Mouse (Mus musculus) forebrain, postnatal 0 days (tissue): Measurements from ENCODE around the gene Nr1h4. TPM values are rescaled to one million over a fixed set of nuclear protein-coding genes. Genes with fewer than 3 reads are reported as not detected.

Experiments used
- ATAC-seq: fragments of 200-750 bp; cut with Nextera tagmentation; 2 replicates; pipeline ENCODE4 v1.8.0; 2017; ENCODE audit warnings: mild to moderate bottlenecking, moderate library complexity
- DNase-seq: peaks from one replicate; pipeline ENCODE4 v3.0.0-alpha.2; 2015
- H3K27ac ChIP-seq: fragments of 300-500 bp; sonication (generic); 2 replicates; pipeline ENCODE4 v1.5.1; 2014; ENCODE audit warnings: low read depth, mild to moderate bottlenecking, antibody characterized with exemption, low read length, moderate library complexity, mixed read lengths
- H3K27me3 ChIP-seq: fragments of 300-500 bp; sonication (generic); 2 replicates; pipeline ENCODE4 v1.6.1; 2014; ENCODE audit warnings: mild to moderate bottlenecking, low read length, mixed read lengths; ENCODE audit not compliant: insufficient read depth
- H3K36me3 ChIP-seq: fragments of 300-500 bp; sonication (generic); 2 replicates; pipeline ENCODE4 v1.6.1; 2014; ENCODE audit warnings: mild to moderate bottlenecking, moderate library complexity; ENCODE audit not compliant: insufficient read depth
- H3K4me1 ChIP-seq: fragments of 300-500 bp; sonication (generic); 2 replicates; pipeline ENCODE4 v1.6.1; 2014; ENCODE audit warnings: antibody characterized with exemption; ENCODE audit not compliant: insufficient read depth
- H3K4me2 ChIP-seq: fragments of 300-500 bp; sonication (generic); 2 replicates; pipeline ENCODE4 v1.6.1; 2014; ENCODE audit warnings: low read depth, mild to moderate bottlenecking, moderate library complexity
- H3K4me3 ChIP-seq: fragments of 300-500 bp; sonication (generic); 2 replicates; pipeline ENCODE4 v1.5.1; 2014; ENCODE audit warnings: low read depth, low read length, mixed read lengths
- H3K9ac ChIP-seq: fragments of 300-500 bp; sonication (generic); 2 replicates; pipeline ENCODE4 v1.6.1; 2014; ENCODE audit warnings: mild to moderate bottlenecking
- H3K9me3 ChIP-seq: fragments of 300-500 bp; sonication (generic); 2 replicates; pipeline ENCODE4 v1.6.1; 2016; ENCODE audit warnings: low read length
- CTCF ChIP-seq: sonication (generic); IDR thresholded peaks from 2 replicates; pipeline ENCODE4 v1.5.1; 2016; ENCODE audit warnings: antibody characterized with exemption, control low read depth, low read depth
- WGBS: fragments of 180-500 bp; shearing (Covaris S2); extraction: QIAGEN DNeasy Blood & Tissue Kit; methylation state at CpG from one replicate; pipeline ENCODE4 v1.1.7; 2014; 5-methylcytosine and 5-hydroxymethylcytosine counted together
- polyA plus RNA-seq: library from polyadenylated mRNA; unstranded; fragments of >200 nt; fragmentation: Nextera tagmentation; extraction: Ambion mirVana; gene quantifications from 2 replicates; pipeline ENCODE4 v1.2.1, GENCODE M21; 2015
- total RNA-seq: library from RNA; depleted of rRNA; stranded (reverse); fragments of >200 nt; gene quantifications from 2 replicates; pipeline ENCODE4 v1.2.3, GENCODE M21; 2014

Gene Nr1h4
- total and polyA plus RNA-seq, 2 experiments from 2014 or later: not detected

DNA sequence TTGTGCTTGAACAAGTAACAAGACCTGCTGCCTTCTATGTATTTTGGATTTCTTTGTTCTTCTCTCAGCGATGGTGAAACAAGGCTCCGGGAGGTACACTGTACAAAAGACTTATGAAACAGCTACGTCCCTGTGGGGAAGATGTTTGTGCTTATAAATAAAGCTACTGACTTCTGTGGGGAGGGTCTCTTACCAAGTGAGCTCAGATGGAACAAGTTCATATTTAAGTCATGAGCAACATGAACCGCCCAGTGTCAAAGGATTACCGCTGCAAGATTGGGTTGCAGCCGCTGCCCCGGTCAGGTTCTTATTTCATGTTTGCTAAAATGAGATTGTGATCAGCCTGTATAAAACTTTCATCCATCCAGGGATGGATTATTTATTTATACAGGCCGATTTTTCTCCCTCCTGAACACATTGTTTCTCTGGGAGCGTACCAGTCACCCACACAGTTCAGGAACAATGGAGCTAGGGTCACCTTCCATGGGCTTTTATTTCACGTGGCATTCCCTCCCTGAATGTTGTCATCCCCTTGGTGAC is 51.2 kb downstream of the Nr1h4 start:
- H3K4me1 ChIP-seq: no peaks in the 10 kb centered on the region
- WGBS: 18% methylated on average over 10 of the region's 10 CpGs
- H3K4me3 ChIP-seq: no peak overlapping the region
- no peak overlapping the region for H3K4me2 ChIP-seq
- H3K9me3 ChIP-seq: no peaks in the 10 kb centered on the region
- H3K9ac ChIP-seq: no peak overlapping the region
- ATAC-seq (no peak), DNase-seq (peak; percentile 17)
- H3K27me3 ChIP-seq: no peaks in the 10 kb centered on the region
- no peak overlapping the region for H3K27ac ChIP-seq
- no peaks in the 10 kb centered on the region for H3K36me3 ChIP-seq
- TF ChIP-seq CTCF: no peak

DNA sequence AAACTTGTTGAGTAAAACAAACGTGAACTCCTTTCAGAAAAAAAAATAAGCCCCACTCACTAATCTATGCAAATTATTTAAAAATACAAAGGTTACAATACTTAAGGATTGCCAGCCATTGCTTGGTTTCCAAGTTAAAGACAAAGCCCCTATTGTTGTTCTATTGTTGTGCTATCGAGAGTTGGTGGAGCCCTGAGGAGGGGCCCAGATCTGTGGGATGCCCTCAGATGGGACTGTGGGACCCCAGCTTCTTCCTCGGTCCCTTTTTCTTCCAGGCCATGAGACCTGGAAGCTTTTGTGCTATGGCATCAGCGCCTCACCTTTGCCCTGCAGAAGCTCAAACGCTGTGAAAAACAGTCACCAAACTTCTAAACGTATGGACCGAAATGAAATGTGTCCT is 51.7 kb downstream of the Nr1h4 start:
- Histone ChIP-seq H3K27ac (no peak overlapping the region), H3K27me3 (no peaks in the 10 kb centered on the region), H3K9ac (no peak overlapping the region), H3K9me3 (no peaks in the 10 kb centered on the region), H3K36me3 (no peaks in the 10 kb centered on the region), H3K4me3 (no peak overlapping the region), H3K4me1 (no peaks in the 10 kb centered on the region), H3K4me2 (no peak overlapping the region)
- ATAC-seq: no peak
- no peak for DNase-seq
- TF ChIP-seq CTCF: no peak
- WGBS: 25% methylated on average over 7 of the region's 7 CpGs

DNA sequence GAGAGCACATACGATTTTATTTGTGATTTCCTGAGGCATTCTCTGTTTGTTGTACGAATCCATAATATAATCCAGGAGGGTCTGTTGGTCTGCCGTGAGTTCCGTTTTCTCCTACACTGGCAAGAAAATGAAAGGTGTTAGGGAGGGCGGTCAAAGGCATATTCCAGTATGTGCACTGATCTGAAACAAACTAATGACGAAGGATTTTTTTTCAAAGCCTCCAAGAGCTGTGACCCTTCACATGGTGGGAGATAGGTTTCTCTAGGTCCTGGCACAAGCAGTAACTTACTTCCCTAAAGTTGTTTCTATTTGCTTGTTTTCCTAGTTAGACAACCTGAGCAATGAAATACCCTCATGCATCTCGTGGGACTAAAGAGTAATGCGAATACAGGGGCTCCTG is 54.6 kb downstream of the Nr1h4 start:
- no peaks in the 10 kb centered on the region for H3K4me1 ChIP-seq
- no peaks in the 10 kb centered on the region for H3K9me3 ChIP-seq
- no peak overlapping the region for H3K27ac ChIP-seq
- ATAC-seq (no peak), DNase-seq (no peak)
- H3K4me2 ChIP-seq: no peak overlapping the region
- H3K27me3 ChIP-seq: no peaks in the 10 kb centered on the region
- 81% methylated on average over 8 of the region's 8 CpGs for WGBS
- H3K9ac ChIP-seq: no peak overlapping the region
- no peaks in the 10 kb centered on the region for H3K36me3 ChIP-seq
- no peak for TF ChIP-seq CTCF
- no peak overlapping the region for H3K4me3 ChIP-seq

- Histone ChIP-seq H3K4me3 (no peak overlapping the region), H3K36me3 (no peaks in the 10 kb centered on the region), H3K4me2 (no peak overlapping the region), H3K27ac (no peak overlapping the region), H3K9me3 (0 out of 2 replicates have a peak, but pooled peaks cover 9% of the 10 kb centered on the region), H3K9ac (no peak overlapping the region), H3K27me3 (no peaks in the 10 kb centered on the region), H3K4me1 (no peaks in the 10 kb centered on the region)
- no peak for TF ChIP-seq CTCF
- DNase-seq (no peak), ATAC-seq (no peak)
- WGBS: 39% methylated on average over 7 of the region's 7 CpGs
Observed at GRCm38 (mm10) chr10:89470596-89471353, 62.6 kb downstream of the Nr1h4 start.

- Histone ChIP-seq H3K4me3 (no peak overlapping the region), H3K36me3 (no peaks in the 10 kb centered on the region), H3K27me3 (no peaks in the 10 kb centered on the region), H3K9me3 (0 out of 2 replicates have a peak, but pooled peaks cover 2% of the 10 kb centered on the region), H3K4me1 (no peaks in the 10 kb centered on the region), H3K9ac (no peak overlapping the region), H3K27ac (no peak overlapping the region), H3K4me2 (no peak overlapping the region)
- no peak for TF ChIP-seq CTCF
- no peak for DNase-seq
- no peak for ATAC-seq
- 87% methylated on average over 4 of the region's 4 CpGs for WGBS
Observed at GRCm38 (mm10) chr10:89464760-89465405, 68.5 kb downstream of the Nr1h4 start.

DNA sequence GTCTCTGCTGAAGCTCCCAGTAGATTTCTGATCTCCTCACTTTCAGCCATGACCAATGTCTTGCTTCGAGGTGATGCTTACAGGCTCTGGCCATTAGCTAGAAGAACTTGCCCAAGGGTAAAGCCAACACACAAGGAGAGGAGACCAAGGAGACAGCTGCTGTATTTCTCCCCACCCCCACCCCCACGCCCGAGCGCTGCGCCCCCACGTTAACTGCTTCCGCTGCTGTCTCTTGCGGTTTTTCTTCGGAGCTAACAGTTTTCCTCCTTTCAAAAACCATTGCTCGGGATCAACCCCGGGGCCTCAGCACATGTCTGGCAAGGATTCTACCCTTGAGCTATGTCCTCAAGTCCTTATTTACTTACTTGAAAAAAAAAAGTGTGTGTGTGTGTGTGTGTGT is 70.5 kb downstream of the Nr1h4 start:
- Histone ChIP-seq H3K4me2 (no peak overlapping the region), H3K36me3 (no peaks in the 10 kb centered on the region), H3K4me3 (no peak overlapping the region), H3K27ac (no peak overlapping the region), H3K4me1 (no peaks in the 10 kb centered on the region), H3K27me3 (no peaks in the 10 kb centered on the region), H3K9ac (no peak overlapping the region), H3K9me3 (no peaks in the 10 kb centered on the region)
- no peak for TF ChIP-seq CTCF
- ATAC-seq (no peak), DNase-seq (no peak)
- WGBS: 83% methylated on average over 11 of the region's 11 CpGs

DNA sequence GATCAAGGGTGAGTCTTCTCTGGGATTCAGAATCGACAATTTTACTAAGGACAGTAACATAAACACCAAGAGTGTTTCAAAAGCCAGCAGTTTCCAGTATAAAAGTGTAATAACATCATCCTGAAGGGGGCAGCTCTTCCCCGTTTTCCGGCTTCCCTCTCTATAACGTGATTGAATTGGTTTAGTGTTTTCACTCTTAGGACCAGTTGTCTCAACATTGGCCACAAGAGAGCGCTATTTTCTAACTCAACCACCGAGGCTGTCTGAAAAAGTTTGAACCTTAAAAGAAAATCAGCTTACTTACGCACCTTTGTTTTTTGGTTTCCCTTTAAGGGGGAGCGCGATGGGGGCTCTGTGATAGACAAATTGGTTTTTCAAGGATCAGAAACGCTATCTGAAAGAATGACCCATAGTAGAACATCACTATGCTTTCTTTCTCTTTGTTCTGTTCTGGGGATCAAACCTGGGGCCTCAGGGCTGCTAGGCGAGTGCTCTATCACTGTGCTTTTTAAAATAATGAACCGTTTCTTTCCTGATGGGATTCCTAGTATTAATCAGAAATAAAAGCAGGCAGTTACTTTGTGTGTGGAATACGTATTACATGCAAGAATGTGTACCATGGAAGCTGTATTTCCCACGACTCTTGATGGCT is 71.4 kb downstream of the Nr1h4 start:
- H3K4me2 ChIP-seq: no peak overlapping the region
- no peaks in the 10 kb centered on the region for H3K9me3 ChIP-seq
- no peak overlapping the region for H3K27ac ChIP-seq
- peak; percentile 95 for DNase-seq
- 17% methylated on average over 14 of the region's 14 CpGs for WGBS
- no peak overlapping the region for H3K9ac ChIP-seq
- TF ChIP-seq CTCF: peak; percentile 87
- no peak overlapping the region for H3K4me3 ChIP-seq
- no peaks in the 10 kb centered on the region for H3K36me3 ChIP-seq
- H3K27me3 ChIP-seq: no peaks in the 10 kb centered on the region
- no peaks in the 10 kb centered on the region for H3K4me1 ChIP-seq
- peak; percentile 92 for ATAC-seq
